Mouse (Mus musculus) right cerebral cortex, postnatal 14 days (tissue): ENCODE results near the gene Neurog2.

ENCODE experiments used
- DNase-seq: peaks from one replicate; pipeline ENCODE4 v3.0.0; 2022

Gene Neurog2

DNA sequence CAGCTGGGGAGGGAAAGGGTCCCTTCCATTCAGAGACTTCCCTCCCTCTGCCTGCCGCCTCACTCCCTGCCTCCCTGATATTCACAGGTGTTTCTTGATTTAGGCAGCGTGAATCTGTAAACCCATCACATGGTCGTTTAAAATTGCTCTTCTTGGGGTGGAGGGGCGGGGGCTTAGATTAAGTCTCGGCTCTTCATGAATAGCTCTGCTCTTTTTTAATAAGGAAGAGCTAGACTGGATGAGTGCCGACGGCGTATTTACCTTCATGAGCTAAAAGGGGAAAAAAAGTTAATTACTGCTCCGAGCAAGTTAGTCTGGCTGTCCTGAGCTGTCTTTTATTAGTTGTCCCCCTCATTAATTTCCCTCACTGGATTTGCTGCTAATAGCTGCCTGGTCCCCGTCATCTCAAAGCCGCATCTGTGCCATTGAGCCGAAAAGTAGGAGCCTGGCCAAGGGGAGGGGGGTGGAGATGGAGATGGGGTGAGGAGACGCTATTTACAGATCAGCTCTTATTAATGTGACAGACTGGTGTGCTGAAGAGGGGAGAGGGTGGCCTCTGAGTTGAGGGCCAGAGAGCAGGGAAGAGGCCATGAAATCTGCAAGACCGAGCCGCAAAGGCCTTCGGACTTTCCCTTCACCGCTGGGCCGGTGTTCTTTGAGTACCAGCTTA is 13.4 kb downstream of the Neurog2 start:
- DNase-seq: no peak

- DNase-seq: no peak
Measured at GRCm38 (mm10) chr3:127651742-127652653, 19.1 kb downstream of the Neurog2 start.

GRCm38 (mm10) chr3:127660712-127661111 is 27.8 kb downstream of the Neurog2 start:
- no peak for DNase-seq

DNA sequence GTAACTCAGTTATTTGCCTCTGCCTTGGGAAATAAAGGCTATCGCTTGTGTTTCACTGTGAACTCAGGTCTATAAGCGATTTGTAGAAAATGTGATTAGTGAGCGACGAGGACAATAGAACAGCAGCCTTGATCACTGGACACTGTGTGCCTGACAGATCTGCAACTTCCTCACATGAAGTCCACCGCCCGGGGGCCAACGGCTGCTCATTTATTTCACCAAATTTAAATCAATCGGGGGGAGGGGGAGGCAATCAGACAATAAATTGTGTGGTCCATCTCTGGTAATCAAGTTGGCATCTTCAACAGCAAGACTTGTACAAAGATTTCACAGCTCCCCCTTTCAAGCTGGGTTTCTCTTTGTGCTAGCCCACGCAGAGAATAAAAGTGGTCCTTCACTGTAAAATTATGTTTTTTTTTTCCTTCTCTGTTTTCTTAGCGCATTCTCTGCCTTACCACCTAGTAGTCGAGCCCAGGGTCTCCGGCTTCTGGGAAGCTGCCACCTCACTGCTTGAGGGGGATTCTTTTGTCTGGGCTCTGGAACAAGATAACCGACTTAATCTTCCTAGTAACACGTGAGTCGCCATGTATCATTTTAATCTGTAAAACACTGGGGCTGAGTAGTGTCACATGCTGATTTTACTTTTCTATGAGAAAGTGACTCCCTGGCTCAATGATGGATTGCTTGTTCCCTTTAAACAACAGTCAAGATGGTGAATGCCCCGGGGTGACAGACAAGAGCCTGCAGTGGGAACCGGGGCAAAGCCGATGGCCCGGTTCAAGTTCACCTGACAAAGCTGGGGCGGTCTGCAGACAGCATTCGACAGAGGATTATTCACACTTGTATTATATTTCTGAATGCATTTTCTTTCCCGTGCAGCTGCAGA is 29.0 kb downstream of the Neurog2 start:
- no peak for DNase-seq

- no peak for DNase-seq
Measured at GRCm38 (mm10) chr3:127679703-127680102, 46.8 kb downstream of the Neurog2 start.
